Mouse (Mus musculus) myocyte (in vitro differentiated cells): ENCODE data around the gene Ptgdr2. TPM values are rescaled to one million over a fixed set of nuclear protein-coding genes. Genes with fewer than 3 reads are reported as not detected.

Experiments
- H3K27me3 ChIP-seq: one replicate; pipeline ENCODE4 v1.6.1; 2011; ENCODE audit not compliant: control insufficient read depth, insufficient read depth, insufficient read length
- H3K36me3 ChIP-seq: one replicate; pipeline ENCODE4 v1.6.1; 2011; ENCODE audit not compliant: control insufficient read depth, insufficient read depth
- H3K4me2 ChIP-seq: one replicate; pipeline ENCODE4 v1.6.1; 2011; ENCODE audit warnings: low read depth, control low read depth
- H3K4me3 ChIP-seq: one replicate; pipeline ENCODE4 v1.5.1; 2011; ENCODE audit warnings: mild to moderate bottlenecking, control low read depth, moderate library complexity
- H3K79me2 ChIP-seq: one replicate; pipeline ENCODE4 v1.6.1; 2011; ENCODE audit not compliant: control insufficient read depth, insufficient read depth
- H3ac ChIP-seq: one replicate; pipeline ENCODE4 v1.6.1; 2011; ENCODE audit not compliant: control insufficient read depth, insufficient read length
- CEBPB ChIP-seq: IDR thresholded peaks from 2 replicates; pipeline ENCODE4 v1.6.1; 2011; ENCODE audit warnings: mild to moderate bottlenecking, moderate library complexity; ENCODE audit not compliant: poor library complexity, insufficient read depth, severe bottlenecking
- E2F4 ChIP-seq: IDR thresholded peaks from one replicate; pipeline ENCODE4 v1.6.1; 2011; ENCODE audit warnings: mild to moderate bottlenecking, control low read depth, moderate library complexity; ENCODE audit not compliant: insufficient read depth
- MAX ChIP-seq: IDR thresholded peaks from one replicate; pipeline ENCODE4 v1.6.1; 2011; ENCODE audit warnings: low read depth, mild to moderate bottlenecking, control low read depth
- MYOD1 ChIP-seq, 3 experiments: IDR thresholded peaks; one replicate each; pipeline ENCODE4 v1.6.1; 2011; ENCODE audit warnings: control low read depth in 2 of 3, low read depth in 2 of 3, mild to moderate bottlenecking in 2 of 3, moderate library complexity in 1 of 3; ENCODE audit not compliant: insufficient read length in 2 of 3, control insufficient read depth in 1 of 3
- MYOG ChIP-seq, 3 experiments: IDR thresholded peaks; one replicate each; pipeline ENCODE4 v1.6.1; 2011; ENCODE audit warnings: control low read depth in 2 of 3, low read depth in 2 of 3, mild to moderate bottlenecking in 2 of 3; ENCODE audit not compliant: insufficient read length in 2 of 3, control insufficient read depth in 1 of 3, insufficient read depth in 1 of 3
- POLR2A ChIP-seq: IDR thresholded peaks from one replicate; pipeline ENCODE4 v1.6.1; 2011; ENCODE audit warnings: low read depth, mild to moderate bottlenecking, control low read depth, moderate library complexity; ENCODE audit not compliant: insufficient read length
- POLR2AphosphoS2 ChIP-seq: IDR thresholded peaks from one replicate; pipeline ENCODE4 v1.6.1; 2011; ENCODE audit warnings: low read depth, control low read depth; ENCODE audit not compliant: insufficient read length
- REST ChIP-seq: IDR thresholded peaks from one replicate; pipeline ENCODE4 v1.6.1; 2011; ENCODE audit warnings: mild to moderate bottlenecking, control low read depth, moderate library complexity; ENCODE audit not compliant: insufficient read depth, insufficient read length
- SRF ChIP-seq: IDR thresholded peaks from one replicate; pipeline ENCODE4 v1.6.1; 2011; ENCODE audit warnings: low read depth; ENCODE audit not compliant: control insufficient read depth, insufficient read length
- TCF12 ChIP-seq: IDR thresholded peaks from one replicate; pipeline ENCODE4 v1.6.1; 2011; ENCODE audit warnings: mild to moderate bottlenecking, control low read depth; ENCODE audit not compliant: poor library complexity, insufficient read depth, severe bottlenecking
- TCF3 ChIP-seq: IDR thresholded peaks from one replicate; pipeline ENCODE4 v1.6.1; 2011; ENCODE audit warnings: low read depth, control low read depth; ENCODE audit not compliant: insufficient read length
- USF1 ChIP-seq: IDR thresholded peaks from one replicate; pipeline ENCODE4 v1.6.1; 2011; ENCODE audit warnings: low read depth, mild to moderate bottlenecking, control low read depth, moderate library complexity
- polyA plus RNA-seq: library from polyadenylated mRNA; unstranded; fragments of >200 nt; fragmentation: generic; extraction: Trizol; gene quantifications from one replicate; pipeline ENCODE4 v1.2.1, GENCODE M21; 2012; ENCODE audit warnings: missing spikeins

Gene Ptgdr2
- 0.10 TPM for polyA plus RNA-seq

GRCm38 (mm10) chr19:10937110-10937563 lies at the start of gene Ptgdr2:
Gene Ptgdr2, plus strand, starts transcription at chr19:10937160.
- H3K4me3 ChIP-seq, result no peak within 1 kb of the TSS
- H3K27me3 ChIP-seq, result no peaks in the 10 kb centered on the region
- H3ac ChIP-seq, result no peak within 1 kb of the TSS
- TF ChIP-seq MAX (no peak), REST (no peak), USF1 (no peak), MYOG (IDR thresholded peaks at IDR 0.05; ENCODE audit: control insufficient read depth in 1 of 3, insufficient read depth in 1 of 3, insufficient read length in 2 of 3, low read depth in 2 of 3) (no peak)
- peaks cover 12% of the 10 kb centered on the region for H3K36me3 ChIP-seq
- H3K4me2 ChIP-seq, result no peak within 1 kb of the TSS
- H3K79me2 ChIP-seq, result no peaks in the 10 kb centered on the region

GRCm38 (mm10) chr19:10892201-10892600 lies 44.8 kb upstream of the Ptgdr2 start:
- H3K79me2 ChIP-seq, result peaks cover 19% of the 10 kb centered on the region

GRCm38 (mm10) chr19:10895016-10895528 lies 41.9 kb upstream of the Ptgdr2 start, which contains the start of gene Prpf19:
Gene Prpf19, plus strand, starts transcription at chr19:10895231.
- H3K4me3 ChIP-seq, result peak within 1 kb of the TSS; percentile 84
- TF ChIP-seq REST (no peak), TCF12 (no peak), POLR2AphosphoS2 (peak; percentile 95), CEBPB (no peak), SRF (no peak), USF1 (no peak), MYOD1 (IDR thresholded peaks at IDR 0.05; ENCODE audit: control insufficient read depth in 1 of 3, insufficient read length in 2 of 3, low read depth in 2 of 3) (peak in 2 of 3 experiments; percentile 61 to 64), MYOG (IDR thresholded peaks at IDR 0.05; ENCODE audit: control insufficient read depth in 1 of 3, insufficient read depth in 1 of 3, insufficient read length in 2 of 3, low read depth in 2 of 3) (peak in 2 of 3 experiments; percentile 81 to 88), POLR2A (peak; percentile 96), E2F4 (peak; percentile 42), MAX (peak; percentile 51), TCF3 (no peak)
- H3ac ChIP-seq, result peak within 1 kb of the TSS; percentile 80
- peaks cover 18% of the 10 kb centered on the region for H3K36me3 ChIP-seq
- peaks cover 35% of the 10 kb centered on the region for H3K79me2 ChIP-seq
- H3K27me3 ChIP-seq, result no peaks in the 10 kb centered on the region
- peak within 1 kb of the TSS; percentile 98 for H3K4me2 ChIP-seq

More at GRCm38 (mm10) chr19:10892201-10892600, 44.8 kb upstream of the Ptgdr2 start:
- no peak for TF ChIP-seq MYOD1 (IDR thresholded peaks at IDR 0.05; ENCODE audit: control insufficient read depth in 1 of 3, insufficient read length in 2 of 3, low read depth in 2 of 3)
- TF ChIP-seq MYOG (IDR thresholded peaks at IDR 0.05; ENCODE audit: control insufficient read depth in 1 of 3, insufficient read depth in 1 of 3, insufficient read length in 2 of 3, low read depth in 2 of 3), result no peak
- no peak for TF ChIP-seq CEBPB
- no peak for TF ChIP-seq POLR2AphosphoS2
- TF ChIP-seq TCF12, result no peak
- TF ChIP-seq POLR2A, result no peak
- no peak for TF ChIP-seq REST
- no peak overlapping the region for H3ac ChIP-seq
- no peak overlapping the region for H3K4me2 ChIP-seq
- H3K4me3 ChIP-seq, result no peak overlapping the region
- H3K27me3 ChIP-seq, result no peaks in the 10 kb centered on the region
- no peaks in the 10 kb centered on the region for H3K36me3 ChIP-seq

- Histone ChIP-seq H3K4me3 (peak overlapping the region; percentile 84), H3K79me2 (peaks cover 35% of the 10 kb centered on the region), H3K4me2 (peak overlapping the region; percentile 98), H3ac (peak overlapping the region; percentile 80), H3K36me3 (peaks cover 24% of the 10 kb centered on the region), H3K27me3 (no peaks in the 10 kb centered on the region)
- TF ChIP-seq TCF12 (no peak), MYOG (IDR thresholded peaks at IDR 0.05; ENCODE audit: control insufficient read depth in 1 of 3, insufficient read depth in 1 of 3, insufficient read length in 2 of 3, low read depth in 2 of 3) (no peak), MAX (no peak), SRF (no peak), REST (no peak), E2F4 (no peak), CEBPB (no peak), MYOD1 (IDR thresholded peaks at IDR 0.05; ENCODE audit: control insufficient read depth in 1 of 3, insufficient read length in 2 of 3, low read depth in 2 of 3) (no peak), POLR2AphosphoS2 (no peak), TCF3 (no peak), POLR2A (no peak), USF1 (no peak)
Observed at GRCm38 (mm10) chr19:10895708-10896107, 41.3 kb upstream of the Ptgdr2 start.

- H3K36me3 ChIP-seq, result peaks cover 36% of the 10 kb centered on the region
- H3ac ChIP-seq, result no peak overlapping the region
- peak overlapping the region; percentile 98 for H3K4me2 ChIP-seq
- H3K79me2 ChIP-seq, result peaks cover 35% of the 10 kb centered on the region
- peak overlapping the region; percentile 84 for H3K4me3 ChIP-seq
- TF ChIP-seq E2F4 (no peak), MYOG (IDR thresholded peaks at IDR 0.05; ENCODE audit: control insufficient read depth in 1 of 3, insufficient read depth in 1 of 3, insufficient read length in 2 of 3, low read depth in 2 of 3) (peak in 1 of 3 experiments; percentile 40)
- H3K27me3 ChIP-seq, result no peaks in the 10 kb centered on the region
Observed at GRCm38 (mm10) chr19:10896849-10897248, 40.1 kb upstream of the Ptgdr2 start.
